Mouse (Mus musculus): ENCODE data around the gene Vmp1. TPM values are rescaled to one million over a fixed set of nuclear protein-coding genes. Genes with fewer than 3 reads are reported as not detected.

Vmp1 gene
- total RNA-seq, 1 experiment = 107 TPM

DNA sequence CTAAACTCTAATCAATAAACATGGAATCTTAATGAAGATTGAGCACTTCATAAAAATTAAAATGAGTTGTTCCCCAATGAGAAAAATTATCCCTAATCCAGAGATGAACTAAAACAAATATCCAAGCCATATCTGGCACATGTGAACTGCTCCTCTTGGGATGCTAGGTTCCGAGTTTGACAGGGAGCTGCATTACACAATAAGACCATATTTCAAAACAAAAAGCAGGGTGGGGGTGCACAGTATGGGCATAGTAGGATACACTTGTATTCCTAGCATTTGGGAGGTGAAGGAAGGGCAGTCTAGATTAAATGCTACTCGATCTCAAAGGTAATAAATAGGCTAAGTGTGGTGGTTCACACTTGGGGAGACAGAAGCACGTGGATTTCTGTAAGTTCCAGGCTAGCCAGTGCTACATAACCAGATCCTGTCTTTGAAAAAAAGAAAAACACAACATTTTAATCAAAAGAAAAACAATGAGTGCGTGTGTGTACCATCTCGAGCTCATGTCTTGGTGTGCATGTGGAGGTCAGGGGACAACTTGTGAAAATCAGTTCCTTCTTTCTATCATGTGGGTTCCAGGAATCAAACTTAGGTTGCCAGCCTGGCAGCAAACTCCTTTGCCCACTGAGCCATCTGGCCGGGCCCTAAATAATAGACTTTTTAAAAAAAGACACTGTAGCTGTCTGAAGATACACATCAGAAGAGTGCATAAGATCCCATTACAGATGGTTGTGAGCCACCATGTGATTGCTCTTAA lies 143.7 kb downstream of the Vmp1 start:
- no peak overlapping the region for H3K9ac ChIP-seq (ENCODE audit: insufficient read depth, low read depth, low read length, poor library complexity, severe bottlenecking)
- no peak for DNase-seq (ENCODE audit: low read depth, low spot score)
- H3K27ac ChIP-seq (ENCODE audit: insufficient read depth, low read depth, low read length, poor library complexity, severe bottlenecking) = no peak overlapping the region
- H3K4me3 ChIP-seq (ENCODE audit: insufficient read depth in 1 of 2, low read depth in 1 of 2, low read length in 2 of 2, poor library complexity in 1 of 2, severe bottlenecking in 1 of 2) = no peak overlapping the region
- TF ChIP-seq CHD2 (IDR thresholded peaks at IDR 0.05; ENCODE audit: low read depth, low read length) (no peak), ZNF384 (IDR thresholded peaks at IDR 0.05; ENCODE audit: low read depth, low read length) (no peak), MAFK (IDR thresholded peaks at IDR 0.05; ENCODE audit: insufficient read depth, low read depth, low read length) (no peak), ZC3H11A (IDR thresholded peaks at IDR 0.05; ENCODE audit: borderline replicate concordance, low read depth, low read length) (no peak), HCFC1 (IDR thresholded peaks at IDR 0.05; ENCODE audit: borderline replicate concordance, insufficient read depth, low read length) (no peak)
- H3K36me3 ChIP-seq (ENCODE audit: control insufficient read depth, insufficient read depth, low read length, poor library complexity, severe bottlenecking) = no peaks in the 10 kb centered on the region; the same call in 1 of the 2 replicates
- no peaks in the 10 kb centered on the region for H3K9me3 ChIP-seq (ENCODE audit: control insufficient read depth, insufficient read depth, low read depth, low read length)
- in situ Hi-C loops (cut with MboI; ENCODE audit: low sequenced_read_pairs in 2 of 2, unreplicated experiment in 2 of 2) = no loop called here
- H3K4me1 ChIP-seq (ENCODE audit: control insufficient read depth in 2 of 2, insufficient read depth in 2 of 2, low read length in 2 of 2, poor library complexity in 1 of 2) = no peaks in the 10 kb centered on the region; a peak in 1 of 4 replicates

DNA sequence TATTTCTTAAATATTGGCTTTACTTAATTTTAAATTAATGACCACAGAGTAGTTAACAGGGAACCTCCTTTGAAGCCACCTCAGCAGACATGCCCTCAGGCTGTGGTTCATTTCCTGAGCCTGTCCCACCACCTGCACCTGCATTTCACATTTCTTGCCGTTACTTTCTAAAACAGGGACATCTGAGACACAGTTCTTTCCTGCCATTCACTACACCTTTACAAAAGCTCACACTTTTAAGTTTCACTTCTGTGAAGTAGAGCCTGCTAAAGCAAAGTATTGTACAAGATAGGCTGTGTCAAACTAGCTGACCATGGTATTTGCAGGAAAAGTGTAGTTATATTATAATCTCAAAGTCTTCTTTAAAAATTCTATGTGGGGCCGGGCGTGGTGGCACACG lies 144.8 kb downstream of the Vmp1 start:
- no peak overlapping the region for H3K27ac ChIP-seq (ENCODE audit: insufficient read depth, low read depth, low read length, poor library complexity, severe bottlenecking)
- in situ Hi-C loops (cut with MboI; ENCODE audit: low sequenced_read_pairs in 2 of 2, unreplicated experiment in 2 of 2) = no loop called here
- H3K4me3 ChIP-seq (ENCODE audit: insufficient read depth in 1 of 2, low read depth in 1 of 2, low read length in 2 of 2, poor library complexity in 1 of 2, severe bottlenecking in 1 of 2) = no peak overlapping the region
- DNase-seq (ENCODE audit: low read depth, low spot score) = no peak
- H3K9ac ChIP-seq (ENCODE audit: insufficient read depth, low read depth, low read length, poor library complexity, severe bottlenecking) = no peak overlapping the region
- no peaks in the 10 kb centered on the region for H3K9me3 ChIP-seq (ENCODE audit: control insufficient read depth, insufficient read depth, low read depth, low read length)
- H3K4me1 ChIP-seq (ENCODE audit: control insufficient read depth in 2 of 2, insufficient read depth in 2 of 2, low read length in 2 of 2, poor library complexity in 1 of 2) = no peaks in the 10 kb centered on the region; a peak in 1 of 4 replicates
- no peaks in the 10 kb centered on the region; the same call in 1 of the 2 replicates for H3K36me3 ChIP-seq (ENCODE audit: control insufficient read depth, insufficient read depth, low read length, poor library complexity, severe bottlenecking)
- no peak for TF ChIP-seq CHD2 (IDR thresholded peaks at IDR 0.05; ENCODE audit: low read depth, low read length)
- no peak for TF ChIP-seq MAFK (IDR thresholded peaks at IDR 0.05; ENCODE audit: insufficient read depth, low read depth, low read length)
- no peak for TF ChIP-seq ZNF384 (IDR thresholded peaks at IDR 0.05; ENCODE audit: low read depth, low read length)
- no peak for TF ChIP-seq ZC3H11A (IDR thresholded peaks at IDR 0.05; ENCODE audit: borderline replicate concordance, low read depth, low read length)

DNA sequence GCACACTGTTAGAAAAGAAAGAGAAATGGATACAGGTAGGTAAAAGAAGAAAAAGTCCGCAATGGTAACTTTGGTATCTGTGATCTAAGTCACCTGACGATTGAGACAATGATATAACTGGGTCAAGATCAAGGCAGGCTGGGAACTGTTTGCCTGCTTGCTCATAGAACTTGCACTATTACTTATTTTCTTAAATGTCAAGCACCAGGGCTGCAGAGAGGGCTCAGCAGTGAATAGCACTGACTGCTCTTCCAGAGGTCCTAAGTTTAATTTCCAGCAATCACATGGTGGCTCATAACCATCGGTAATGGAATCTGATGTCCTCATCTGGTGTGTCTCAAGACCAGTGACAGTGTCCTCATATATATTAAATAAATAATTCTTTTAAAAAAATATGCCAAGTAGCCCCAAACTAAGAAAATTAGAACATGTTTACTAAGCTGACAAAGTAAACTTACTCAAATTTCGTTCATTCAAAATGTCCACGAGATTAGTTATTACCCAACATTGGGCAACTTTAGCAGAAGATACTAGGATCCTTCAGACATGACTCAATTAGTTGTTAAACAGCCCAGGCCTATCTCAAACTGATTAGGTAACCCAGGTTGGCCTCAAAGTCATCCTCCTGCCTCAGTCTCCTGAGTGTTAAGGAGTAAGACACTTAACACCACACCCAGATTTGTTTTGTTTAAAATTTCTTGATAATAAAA lies 149.3 kb downstream of the Vmp1 start:
- in situ Hi-C loops (cut with MboI; ENCODE audit: low sequenced_read_pairs in 2 of 2, unreplicated experiment in 2 of 2) = no loop called here
- no peaks in the 10 kb centered on the region; the same call in 1 of the 2 replicates for H3K36me3 ChIP-seq (ENCODE audit: control insufficient read depth, insufficient read depth, low read length, poor library complexity, severe bottlenecking)
- no peaks in the 10 kb centered on the region for H3K9me3 ChIP-seq (ENCODE audit: control insufficient read depth, insufficient read depth, low read depth, low read length)
- TF ChIP-seq CHD2 (IDR thresholded peaks at IDR 0.05; ENCODE audit: low read depth, low read length) (no peak), ZNF384 (IDR thresholded peaks at IDR 0.05; ENCODE audit: low read depth, low read length) (no peak), MAFK (IDR thresholded peaks at IDR 0.05; ENCODE audit: insufficient read depth, low read depth, low read length) (no peak), HCFC1 (IDR thresholded peaks at IDR 0.05; ENCODE audit: borderline replicate concordance, insufficient read depth, low read length) (no peak), ZC3H11A (IDR thresholded peaks at IDR 0.05; ENCODE audit: borderline replicate concordance, low read depth, low read length) (no peak)
- no peak overlapping the region for H3K27ac ChIP-seq (ENCODE audit: insufficient read depth, low read depth, low read length, poor library complexity, severe bottlenecking)
- no peaks in the 10 kb centered on the region for H3K4me1 ChIP-seq (ENCODE audit: control insufficient read depth in 2 of 2, insufficient read depth in 2 of 2, low read length in 2 of 2, poor library complexity in 1 of 2)
- H3K4me3 ChIP-seq (ENCODE audit: insufficient read depth in 1 of 2, low read depth in 1 of 2, low read length in 2 of 2, poor library complexity in 1 of 2, severe bottlenecking in 1 of 2) = no peak overlapping the region
- DNase-seq (ENCODE audit: low read depth, low spot score) = no peak
- H3K9ac ChIP-seq (ENCODE audit: insufficient read depth, low read depth, low read length, poor library complexity, severe bottlenecking) = no peak overlapping the region

Other genes with a start within 250 kb of the Vmp1 start
- 33.5 and 34.5 TPM in 2 replicates for gene Rnft1, start 199.2 kb downstream of the Vmp1 start, total RNA-seq (2012; rRNA removed)
- gene Rps6kb1, start 139.0 kb downstream of the Vmp1 start, total RNA-seq (2012; rRNA removed) = 41.4 and 43.1 TPM in 2 replicates
- 3.0 and 6.5 TPM in 2 replicates for gene Tubd1, start 138.8 kb downstream of the Vmp1 start, total RNA-seq (2012; rRNA removed)
- gene Ptrh2, start 149 bp upstream of the Vmp1 start, total RNA-seq (2012; rRNA removed) = 15.0 and 16.6 TPM in 2 replicates
- 106 and 176 TPM in 2 replicates for gene Cltc, start 73.7 kb upstream of the Vmp1 start, total RNA-seq (2012; rRNA removed)
- 21.6 and 24.5 TPM in 2 replicates for gene Dhx40, start 123.9 kb upstream of the Vmp1 start, total RNA-seq (2012; rRNA removed)

All from ES-E14 (cell line).